Mouse (Mus musculus) G1E (cell line): ENCODE data around the gene Arpc4. TPM values are rescaled to one million over a fixed set of nuclear protein-coding genes. Genes with fewer than 3 reads are reported as not detected.

Source experiments
- ATAC-seq: 2 replicates; pipeline ENCODE4 v1.8.0; 2016; ENCODE audit warnings: mild to moderate bottlenecking; ENCODE audit not compliant: insufficient number of reproducible peaks, poor library complexity, low FRiP score, severe bottlenecking; ENCODE audit errors: extremely low read depth
- DNase-seq: peaks from one replicate; pipeline ENCODE4 v3.0.0; 2012; ENCODE audit warnings: low spot score
- H3K27me3 ChIP-seq: 2 replicates; pipeline ENCODE4 v1.6.1; 2012; ENCODE audit warnings: mild to moderate bottlenecking, low read length, inconsistent platforms; ENCODE audit not compliant: insufficient read depth
- H3K36me3 ChIP-seq: replicated peaks from 2 replicates; pipeline ENCODE3; 2012; ENCODE audit warnings: mild to moderate bottlenecking, inconsistent platforms
- H3K4me1 ChIP-seq: 2 replicates; pipeline ENCODE4 v1.6.1; 2012; ENCODE audit warnings: low read depth, low read length, inconsistent platforms, mixed read lengths; ENCODE audit not compliant: insufficient read depth
- H3K4me3 ChIP-seq: 2 replicates; pipeline ENCODE4 v1.5.1; 2012; ENCODE audit warnings: low read depth, mild to moderate bottlenecking, inconsistent platforms, low read length, moderate library complexity, mixed read lengths
- H3K9me3 ChIP-seq: replicated peaks from 2 replicates; pipeline ENCODE4 v1.6.1; 2012; ENCODE audit warnings: inconsistent platforms
- CTCF ChIP-seq: IDR thresholded peaks from 2 replicates; pipeline ENCODE4 v1.5.1; 2012; ENCODE audit warnings: low read depth, low read length, inconsistent platforms, mixed read lengths
- GATA1 ChIP-seq: IDR thresholded peaks from 2 replicates; pipeline ENCODE4 v1.6.1; 2012; ENCODE audit warnings: borderline replicate concordance, low read length, inconsistent platforms, mixed read lengths
- GATA2 ChIP-seq: IDR thresholded peaks from 2 replicates; pipeline ENCODE4 v1.6.1; 2012; ENCODE audit warnings: low read depth, low read length, inconsistent platforms, borderline replicate concordance
- POLR2AphosphoS5 ChIP-seq: IDR thresholded peaks from 2 replicates; pipeline ENCODE4 v1.6.1; 2012; ENCODE audit warnings: low read depth, low read length, inconsistent platforms; ENCODE audit not compliant: insufficient replicate concordance
- TAL1 ChIP-seq: conservative IDR thresholded peaks from 2 replicates; pipeline ENCODE4 v1.6.1; 2012; ENCODE audit warnings: low read depth, low read length, inconsistent platforms, mixed read lengths
- polyA plus RNA-seq: library from polyadenylated mRNA; stranded (reverse); fragments of >175 nt; gene quantifications from 2 replicates; pipeline ENCODE4 v1.2.3, GENCODE M21; 2012
- total RNA-seq, 2 experiments: library from RNA; stranded (forward) in 1 of 2; stranded (reverse) in 1 of 2; fragments of 200-1000 nt in 1 of 2; fragments of >200 nt in 1 of 2; fragmentation: Nextera tagmentation in 1 of 2; gene quantifications; 2 replicates each; pipeline ENCODE4 v1.2.3; 2014 to 2017

Gene Arpc4
- total and polyA plus RNA-seq, 3 experiments: 96.4 to 263 (median 247) TPM

- ATAC-seq (no peak), DNase-seq (no peak)
- no peaks in the 10 kb centered on the region for H3K9me3 ChIP-seq
- H3K4me3 ChIP-seq: no peak overlapping the region
- H3K27me3 ChIP-seq: peaks cover 2% of the 10 kb centered on the region; the same call in 1 of the 2 replicates
- H3K36me3 ChIP-seq: peaks cover 64% of the 10 kb centered on the region
- no peak for TF ChIP-seq GATA1
- no peak for TF ChIP-seq POLR2AphosphoS5
- TF ChIP-seq TAL1: no peak
- no peak for TF ChIP-seq CTCF
- TF ChIP-seq GATA2: no peak
- peaks cover 14% of the 10 kb centered on the region for H3K4me1 ChIP-seq
Measured at GRCm38 (mm10) chr6:113334216-113334615, 43.7 kb upstream of the Arpc4 start.

GRCm38 (mm10) chr6:113336852-113337620, 40.9 kb upstream of the Arpc4 start:
- no peaks in the 10 kb centered on the region for H3K9me3 ChIP-seq
- DNase-seq: no peak
- H3K36me3 ChIP-seq: peaks cover 41% of the 10 kb centered on the region
- TF ChIP-seq GATA2: no peak
- no peak for TF ChIP-seq POLR2AphosphoS5
- TF ChIP-seq TAL1: no peak
- no peak for TF ChIP-seq CTCF
- TF ChIP-seq GATA1: no peak
- H3K4me1 ChIP-seq: no peaks in the 10 kb centered on the region
- no peak overlapping the region for H3K4me3 ChIP-seq
- no peak for ATAC-seq
- H3K27me3 ChIP-seq: peaks cover 26% of the 10 kb centered on the region

- H3K4me1 ChIP-seq: no peaks in the 10 kb centered on the region
- DNase-seq (no peak), ATAC-seq (no peak)
- H3K27me3 ChIP-seq: peaks cover 54% of the 10 kb centered on the region
- H3K9me3 ChIP-seq: no peaks in the 10 kb centered on the region
- H3K36me3 ChIP-seq: no peaks in the 10 kb centered on the region
- TF ChIP-seq CTCF (no peak), TAL1 (no peak)
- no peak overlapping the region for H3K4me3 ChIP-seq
Measured at GRCm38 (mm10) chr6:113341574-113341973, 36.3 kb upstream of the Arpc4 start.

GRCm38 (mm10) chr6:113342297-113342696, 35.6 kb upstream of the Arpc4 start:
- Histone ChIP-seq H3K27me3 (peaks cover 54% of the 10 kb centered on the region), H3K36me3 (no peaks in the 10 kb centered on the region), H3K9me3 (no peaks in the 10 kb centered on the region), H3K4me1 (no peaks in the 10 kb centered on the region), H3K4me3 (no peak overlapping the region)
- DNase-seq: no peak
- TF ChIP-seq GATA2: no peak
- TF ChIP-seq GATA1: no peak
- no peak for TF ChIP-seq CTCF
- no peak for TF ChIP-seq POLR2AphosphoS5
- TF ChIP-seq TAL1: no peak
- no peak for ATAC-seq

GRCm38 (mm10) chr6:113343177-113344092, 34.5 kb upstream of the Arpc4 start, which contains the start of gene Camk1:
Camk1 (minus strand) TSS chr6:113343984.
- DNase-seq (no peak), ATAC-seq (no peak)

GRCm38 (mm10) chr6:113344321-113344720, 33.6 kb upstream of the Arpc4 start:
- DNase-seq (no peak), ATAC-seq (no peak)

More at GRCm38 (mm10) chr6:113343177-113344092, 34.5 kb upstream of the Arpc4 start, which contains the start of gene Camk1:
- H3K4me3 ChIP-seq: no peak within 1 kb of the TSS
- H3K36me3 ChIP-seq: no peaks in the 10 kb centered on the region
- no peaks in the 10 kb centered on the region for H3K9me3 ChIP-seq
- TF ChIP-seq GATA2: no peak
- peaks cover 54% of the 10 kb centered on the region for H3K27me3 ChIP-seq
- no peaks in the 10 kb centered on the region for H3K4me1 ChIP-seq

More at GRCm38 (mm10) chr6:113344321-113344720, 33.6 kb upstream of the Arpc4 start:
- H3K4me1 ChIP-seq: no peaks in the 10 kb centered on the region
- no peaks in the 10 kb centered on the region for H3K36me3 ChIP-seq
- H3K27me3 ChIP-seq: peaks cover 51% of the 10 kb centered on the region
- TF ChIP-seq TAL1: no peak
- no peak for TF ChIP-seq CTCF
- no peak for TF ChIP-seq GATA2
- no peak for TF ChIP-seq POLR2AphosphoS5
- TF ChIP-seq GATA1: no peak
- no peaks in the 10 kb centered on the region for H3K9me3 ChIP-seq
- no peak overlapping the region for H3K4me3 ChIP-seq
